Mouse (Mus musculus): ENCODE results near the gene Adgrd1.

DNA sequence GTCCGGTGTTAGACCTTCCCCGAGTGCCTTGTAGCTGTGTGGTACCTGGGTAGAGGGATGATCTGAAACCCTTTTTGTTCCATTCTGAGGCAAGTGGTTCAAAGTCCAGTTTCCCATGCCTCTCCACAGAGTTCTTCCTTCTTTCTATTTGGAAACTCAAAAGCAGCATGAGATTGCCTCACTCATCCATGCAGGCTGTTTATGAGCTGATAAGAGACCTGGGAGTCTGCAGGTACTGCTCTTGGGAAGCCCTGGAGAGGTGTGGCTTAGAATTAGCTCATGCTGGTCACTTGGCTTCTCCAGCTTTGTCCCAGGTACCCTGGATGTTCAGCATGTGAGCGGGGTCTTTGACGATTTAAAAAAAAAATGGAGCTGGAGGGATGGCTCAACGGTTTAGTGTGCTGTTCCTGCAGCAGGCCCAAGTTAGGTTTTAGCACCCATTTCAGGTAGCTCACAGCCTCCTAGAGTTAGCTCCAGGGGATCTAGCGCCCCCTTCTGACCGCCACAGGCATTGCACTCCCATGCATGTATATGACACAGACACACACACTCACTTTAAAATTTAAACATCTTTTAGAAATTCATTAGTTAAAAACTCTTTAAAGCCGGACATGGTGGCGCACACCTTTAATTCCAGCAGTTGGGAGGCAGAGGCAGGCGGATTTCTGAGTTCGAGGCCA is 65.0 kb downstream of the Adgrd1 start:
- no peak for TF ChIP-seq POLR2A (IDR thresholded peaks at IDR 0.05; ENCODE audit: insufficient read length, low read depth)
- TF ChIP-seq TCF3 (IDR thresholded peaks at IDR 0.05; ENCODE audit: insufficient read length, low read depth), result no peak
- no peak for TF ChIP-seq MYOD1 (IDR thresholded peaks at IDR 0.05; ENCODE audit: control insufficient read depth in 1 of 3, insufficient read length in 2 of 3, low read depth in 2 of 3)
- no peak for TF ChIP-seq POLR2AphosphoS2 (IDR thresholded peaks at IDR 0.05; ENCODE audit: insufficient read length, low read depth)
- no peak for TF ChIP-seq TCF12 (IDR thresholded peaks at IDR 0.05; ENCODE audit: insufficient read depth, poor library complexity, severe bottlenecking)
- TF ChIP-seq MAX (IDR thresholded peaks at IDR 0.05; ENCODE audit: low read depth), result no peak
- TF ChIP-seq USF1 (IDR thresholded peaks at IDR 0.05; ENCODE audit: low read depth), result no peak
- no peak for TF ChIP-seq REST (IDR thresholded peaks at IDR 0.05; ENCODE audit: insufficient read depth, insufficient read length)
